Mouse (Mus musculus): ENCODE data around the gene Psg16.

Gene Psg16

GRCm38 (mm10) chr7:17073904-17074615 is at the start of gene Psg16:
TSS of gene Psg16 (plus strand) at chr7:17074040.
- DNase-seq (ENCODE audit: low spot score) = no peak

GRCm38 (mm10) chr7:17024141-17024540 is 49.7 kb upstream of the Psg16 start:
- DNase-seq (ENCODE audit: low spot score) = no peak

GRCm38 (mm10) chr7:17024814-17025504 is 48.9 kb upstream of the Psg16 start:
- no peak for DNase-seq (ENCODE audit: low spot score)

GRCm38 (mm10) chr7:17025505-17025894 is 48.3 kb upstream of the Psg16 start:
- no peak for DNase-seq (ENCODE audit: low spot score)

- DNase-seq (ENCODE audit: low spot score) = no peak
Observed at GRCm38 (mm10) chr7:17025896-17026622, 47.8 kb upstream of the Psg16 start.

GRCm38 (mm10) chr7:17026710-17027587 is 46.9 kb upstream of the Psg16 start:
- DNase-seq (ENCODE audit: low spot score) = peak; percentile 74

GRCm38 (mm10) chr7:17027588-17028343 is 46.1 kb upstream of the Psg16 start, which contains the start of gene Ppp5c:
TSS of gene Ppp5c (minus strand) at chr7:17027924.
- DNase-seq (ENCODE audit: low spot score) = peak; percentile 74

GRCm38 (mm10) chr7:17028923-17029322 is 44.9 kb upstream of the Psg16 start:
- DNase-seq (ENCODE audit: low spot score) = no peak

- no peak for DNase-seq (ENCODE audit: low spot score)
Observed at GRCm38 (mm10) chr7:17030239-17030638, 43.6 kb upstream of the Psg16 start.

GRCm38 (mm10) chr7:17038018-17038695 is 35.7 kb upstream of the Psg16 start:
- no peak for DNase-seq (ENCODE audit: low spot score)

- DNase-seq (ENCODE audit: low spot score) = no peak
Observed at GRCm38 (mm10) chr7:17039373-17039772, 34.5 kb upstream of the Psg16 start.

GRCm38 (mm10) chr7:17045743-17046142 is 28.1 kb upstream of the Psg16 start:
- DNase-seq (ENCODE audit: low spot score) = no peak

- no peak for DNase-seq (ENCODE audit: low spot score)
Observed at GRCm38 (mm10) chr7:17047041-17047682, 26.7 kb upstream of the Psg16 start.

GRCm38 (mm10) chr7:17048431-17049190 is 25.2 kb upstream of the Psg16 start:
- DNase-seq (ENCODE audit: low spot score) = no peak

- no peak for DNase-seq (ENCODE audit: low spot score)
Observed at GRCm38 (mm10) chr7:17050491-17050890, 23.3 kb upstream of the Psg16 start.

- DNase-seq (ENCODE audit: low spot score) = no peak
Observed at GRCm38 (mm10) chr7:17050933-17051594, 22.8 kb upstream of the Psg16 start.

GRCm38 (mm10) chr7:17054325-17054989 is 19.4 kb upstream of the Psg16 start:
- DNase-seq (ENCODE audit: low spot score) = no peak

GRCm38 (mm10) chr7:17055287-17055946 is 18.4 kb upstream of the Psg16 start:
- DNase-seq (ENCODE audit: low spot score) = no peak
